ENCODE assay signal across 16 mouse cellular contexts in the genomic region with DNA sequence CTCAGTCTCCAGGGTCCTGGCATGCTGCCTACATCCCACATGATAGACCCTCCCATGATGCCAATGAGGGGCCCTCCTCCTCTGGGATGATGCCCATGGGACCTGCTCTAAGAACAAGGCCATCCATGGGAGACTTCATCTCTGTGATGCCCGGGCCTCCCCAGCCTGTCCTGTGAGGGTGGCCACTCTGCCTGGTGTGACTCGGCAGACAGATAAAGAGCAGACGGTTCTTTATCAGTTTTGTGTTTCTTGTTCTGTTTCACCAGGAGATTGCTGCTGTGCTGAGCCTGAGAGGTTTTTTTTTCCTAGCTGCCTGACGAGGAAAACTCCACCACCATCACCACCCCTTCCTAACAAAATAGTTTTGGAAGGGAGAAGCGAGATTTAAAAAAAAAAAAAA. TPM values are rescaled to one million over a fixed set of nuclear protein-coding genes. Genes with fewer than 3 reads are reported as not detected.
DNase-seq lines count a peak whose midpoint lies in the region; ATAC-seq lines count a peak whose summit lies in the region.
"Had no signal": no experiment of that assay in that cellular context is flagged by ENCODE, and none has a peak within 500 bp of the region (broad histone marks: within the 10 kb centered on the region; RNA-seq: fewer than 3 reads in every experiment).

No protein-coding gene starts in this region.

- no peak for ATAC-seq in megakaryocyte, adult 5-6 weeks (ENCODE audit: poor library complexity, severe bottlenecking)
- peak; percentile 92 for ATAC-seq in liver, embryonic 13.5 days (ENCODE audit: low read depth)
- no peak for ATAC-seq in inflammation-experienced regulatory T-cells, adult 6 months
- ATAC-seq: forebrain, embryonic 15.5 days had no signal

- 0 out of 2 replicates have a peak overlapping the region, but pooled peaks have one; percentile 35 for H3K27ac ChIP-seq in liver, embryonic 13.5 days
- H3K27ac ChIP-seq: embryonic facial prominence, embryonic 13.5 days; forebrain, embryonic 15.5 days; hindbrain, embryonic 15.5 days; macrophage; neural tube, embryonic 13.5 days had no signal

- H3K27me3 ChIP-seq in megakaryocyte, embryonic 14.5 days (replicated peaks) = peaks cover 5% of the 10 kb centered on the region
- H3K27me3 ChIP-seq in liver, embryonic 13.5 days = no peaks in the 10 kb centered on the region
- H3K27me3 ChIP-seq: embryonic facial prominence, embryonic 13.5 days; forebrain, embryonic 15.5 days; hindbrain, embryonic 15.5 days; neural tube, embryonic 13.5 days had no signal

- intact Hi-C loops in heart, postnatal 10 days (cut with DNase I) = no loop called here

- DNase-seq in heart, adult 11 months = peak; percentile 83
- DNase-seq in heart, postnatal 10 days = no peak
- DNase-seq in liver, embryonic 13.5 days = peak; percentile 65
- peak; percentile 23 for DNase-seq in testis, postnatal 14 days (ENCODE audit: low spot score)
- no peak for DNase-seq in gastrocnemius, postnatal 4 days (ENCODE audit: low spot score in 2 of 2)
- DNase-seq: adrenal gland, postnatal 25 days; cerebellum, postnatal 36 days; gastrocnemius, postnatal 25 days had no signal

- H3K4me2 ChIP-seq in liver, embryonic 13.5 days = peak overlapping the region; percentile 53
- H3K4me2 ChIP-seq: embryonic facial prominence, embryonic 13.5 days; forebrain, embryonic 15.5 days; hindbrain, embryonic 15.5 days; neural tube, embryonic 13.5 days had no signal

- peak overlapping the region; percentile 18 for H3K4me3 ChIP-seq in megakaryocyte, embryonic 14.5 days (replicated peaks)
- H3K4me3 ChIP-seq in liver, embryonic 13.5 days (replicated peaks) = 0 out of 2 replicates have a peak overlapping the region, but pooled peaks have one; percentile 6
- H3K4me3 ChIP-seq: embryonic facial prominence, embryonic 13.5 days; forebrain, embryonic 15.5 days; hindbrain, embryonic 15.5 days; neural tube, embryonic 13.5 days had no signal

- peak overlapping the region; percentile 28; the same call in 1 of the 2 replicates for H3K9ac ChIP-seq in liver, embryonic 13.5 days
- H3K9ac ChIP-seq: embryonic facial prominence, embryonic 13.5 days; forebrain, embryonic 15.5 days; hindbrain, embryonic 15.5 days; neural tube, embryonic 13.5 days had no signal

- peaks cover 18% of the 10 kb centered on the region for H3K4me1 ChIP-seq in megakaryocyte, embryonic 14.5 days
- H3K4me1 ChIP-seq in liver, embryonic 13.5 days (replicated peaks) = peaks cover 33% of the 10 kb centered on the region
- H3K4me1 ChIP-seq: embryonic facial prominence, embryonic 13.5 days; forebrain, embryonic 15.5 days; hindbrain, embryonic 15.5 days; neural tube, embryonic 13.5 days had no signal

- no peaks in the 10 kb centered on the region for H3K36me3 ChIP-seq in megakaryocyte, embryonic 14.5 days (replicated peaks; ENCODE audit: low read length)
- no peaks in the 10 kb centered on the region for H3K36me3 ChIP-seq in liver, embryonic 13.5 days
- H3K36me3 ChIP-seq: embryonic facial prominence, embryonic 13.5 days; forebrain, embryonic 15.5 days; hindbrain, embryonic 15.5 days; neural tube, embryonic 13.5 days had no signal

- H3K9me3 ChIP-seq in megakaryocyte, embryonic 14.5 days = peaks cover 6% of the 10 kb centered on the region; the same call in 1 of the 2 replicates
- H3K9me3 ChIP-seq in liver, embryonic 13.5 days (replicated peaks) = no peaks in the 10 kb centered on the region
- H3K9me3 ChIP-seq: embryonic facial prominence, embryonic 13.5 days; forebrain, embryonic 15.5 days; hindbrain, embryonic 15.5 days had no signal

- WGBS in liver, embryonic 13.5 days (ENCODE audit: insufficient replicate concordance) = 12% methylated on average over 5 of the region's 5 CpGs

RNA-seq across cellular contexts. Expression of a gene that starts 42.5 kb away (rescaled TPM):
- 10 to 100 TPM; 78.0 to 86.7 TPM for total RNA-seq in heart, postnatal 10 days (2021)
- not detected in 2 replicates for polyA plus RNA-seq in megakaryocyte, embryonic 14.5 days (2012; ENCODE audit: insufficient read depth, low replicate concordance)
- total RNA-seq in megakaryocyte, adult 5-6 weeks (2015) = not detected in 2 replicates
- not detected in 2 replicates for total RNA-seq in megakaryocyte, adult 5-6 weeks (2017)
- polyA plus RNA-seq in liver, embryonic 13.5 days (2015; fragmentation: Nextera tagmentation; extraction: Ambion mirVana) = 0.06 and 0.07 TPM in 2 replicates
- polyA plus RNA-seq in inflammation-experienced regulatory T-cells, adult 6 months (2017; shearing (Covaris generic)) = not detected
- 100 to 1,000 TPM; 208 to 218 TPM for total RNA-seq in gastrocnemius, postnatal 4 days (2021)
- polyA plus RNA-seq: macrophage had no signal

Comparison
In these comparisons a context has a peak if more than half of its experiments do, and no peak if none do; other contexts are left out.
1. DNase-seq: peak in heart, adult 11 months (single experiment), liver, embryonic 13.5 days (single experiment) and testis, postnatal 14 days (single experiment); none in heart, postnatal 10 days (0 of 2) and gastrocnemius, postnatal 4 days (0 of 2).
2. RNA of a gene that starts 42.5 kb away (total RNA-seq): 208 to 218 TPM in gastrocnemius, postnatal 4 days and 78.0 to 86.7 TPM in heart, postnatal 10 days; not detected in megakaryocyte, adult 5-6 weeks; every median in the first group is over 10 times any median in the second.